Mouse (Mus musculus) lung, postnatal 0 days (tissue): ENCODE results near the gene Pde2a. TPM values are rescaled to one million over a fixed set of nuclear protein-coding genes. Genes with fewer than 3 reads are reported as not detected.
A peak's percentile ranks its signal among the peaks of the same experiment; 100 is the strongest.
"Not testable (repeated sequence)": the region's sequence is repeated elsewhere in the genome, so short reads cannot be mapped to it uniquely, and the experiment has no call there.

Source experiments
- ATAC-seq: fragments of 200-750 bp; cut with Nextera tagmentation; 2 replicates; pipeline ENCODE4 v1.8.0; 2017; ENCODE audit warnings: moderate library complexity
- DNase-seq: peaks from one replicate; pipeline ENCODE4 v3.0.0-alpha.2; 2016; ENCODE audit warnings: low spot score
- H3K27ac ChIP-seq: fragments of 300-500 bp; sonication (generic); 2 replicates; pipeline ENCODE4 v1.5.1; 2014; ENCODE audit warnings: antibody characterized with exemption, mild to moderate bottlenecking, low read length, mixed read lengths
- H3K27me3 ChIP-seq: fragments of 300-500 bp; sonication (generic); replicated peaks from 2 replicates; pipeline ENCODE4 v1.6.1; 2014; ENCODE audit warnings: low read length, mixed read lengths; ENCODE audit not compliant: insufficient read depth
- H3K36me3 ChIP-seq: fragments of 300-500 bp; sonication (generic); 2 replicates; pipeline ENCODE4 v1.6.1; 2014; ENCODE audit warnings: low read length, mixed read lengths; ENCODE audit not compliant: insufficient read depth
- H3K4me1 ChIP-seq: fragments of 300-500 bp; sonication (generic); 2 replicates; pipeline ENCODE4 v1.6.1; 2014; ENCODE audit warnings: antibody characterized with exemption, low read depth, low read length, mixed read lengths; ENCODE audit not compliant: insufficient read depth
- H3K4me2 ChIP-seq: fragments of 300-500 bp; sonication (generic); replicated peaks from 2 replicates; pipeline ENCODE4 v1.6.1; 2014; ENCODE audit warnings: low read depth, mild to moderate bottlenecking, low read length, moderate library complexity, mixed read lengths
- H3K4me3 ChIP-seq: fragments of 300-500 bp; sonication (generic); 2 replicates; pipeline ENCODE4 v1.5.1; 2014; ENCODE audit warnings: low read depth, low read length
- H3K9ac ChIP-seq: fragments of 300-500 bp; sonication (generic); replicated peaks from 2 replicates; pipeline ENCODE4 v1.6.1; 2014; ENCODE audit warnings: low read depth, mild to moderate bottlenecking
- H3K9me3 ChIP-seq: fragments of 300-500 bp; sonication (generic); 2 replicates; pipeline ENCODE4 v1.6.1; 2016; ENCODE audit warnings: low read length, mixed read lengths
- CTCF ChIP-seq: IDR thresholded peaks from 2 replicates; pipeline ENCODE4 v1.5.1; 2016; ENCODE audit warnings: antibody characterized with exemption, mild to moderate bottlenecking
- EP300 ChIP-seq: IDR thresholded peaks from 2 replicates; pipeline ENCODE4 v1.6.1; 2016; ENCODE audit warnings: antibody characterized with exemption, mild to moderate bottlenecking, control low read depth
- WGBS: fragments of 180-500 bp; shearing (Covaris S2); extraction: QIAGEN DNeasy Blood & Tissue Kit; methylation state at CpG from one replicate; pipeline ENCODE4 v1.1.7; 2014; 5-methylcytosine and 5-hydroxymethylcytosine counted together
- microRNA counts: library from miRNA; unstranded; fragments of <30 nt; microRNA quantifications from one replicate; lab custom pipeline; 2015
- microRNA-seq: library from miRNA; unstranded; fragments of <30 nt; microRNA quantifications from one replicate; pipeline ENCODE4, GENCODE M21; 2016
- polyA plus RNA-seq: library from polyadenylated mRNA; unstranded; fragments of >200 nt; fragmentation: Nextera tagmentation; extraction: Ambion mirVana; gene quantifications from 2 replicates; pipeline ENCODE4 v1.2.1, GENCODE M21; 2015

Pde2a gene
- polyA plus RNA-seq, 1 experiment from 2014 or later: 4.3 TPM

- TF ChIP-seq CTCF (no peak), EP300 (no peak)
- Histone ChIP-seq H3K27ac (no peak overlapping the region), H3K9ac (no peak overlapping the region), H3K9me3 (no peaks in the 10 kb centered on the region), H3K4me3 (no peak overlapping the region), H3K4me2 (no peak overlapping the region), H3K4me1 (no peaks in the 10 kb centered on the region), H3K27me3 (no peaks in the 10 kb centered on the region), H3K36me3 (no peaks in the 10 kb centered on the region)
- no peak for ATAC-seq
- DNase-seq: no peak
- 69% methylated on average over 3 of the region's 3 CpGs for WGBS
These were observed 126.2 kb downstream of the Pde2a start for GRCm38 (mm10) chr7:101547651-101548050.

DNA sequence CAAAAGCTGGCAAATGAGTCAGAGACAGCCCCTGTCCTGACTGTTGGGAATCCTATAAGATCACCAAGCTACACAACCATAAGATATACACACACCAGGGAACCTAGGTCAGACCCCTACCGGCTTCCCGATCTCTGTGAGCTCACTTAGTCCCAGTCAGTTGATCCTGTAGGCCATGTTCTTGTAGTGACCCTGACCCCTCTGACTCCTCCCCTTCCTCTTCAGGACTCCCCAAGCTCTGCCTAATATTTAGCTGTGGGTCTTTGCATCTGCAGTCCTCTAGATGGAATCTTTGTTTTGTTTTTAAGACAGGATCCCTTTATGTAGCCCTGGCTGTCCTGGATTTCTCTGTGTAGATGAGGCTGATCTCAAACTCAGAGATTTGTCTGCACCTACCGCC, 127.8 kb downstream of the Pde2a start:
- no peak overlapping the region for H3K9ac ChIP-seq
- no peaks in the 10 kb centered on the region for H3K27me3 ChIP-seq
- ATAC-seq (no peak), DNase-seq (no peak)
- TF ChIP-seq CTCF (no peak), EP300 (no peak)
- H3K9me3 ChIP-seq: no peaks in the 10 kb centered on the region
- no peaks in the 10 kb centered on the region for H3K4me1 ChIP-seq
- H3K4me3 ChIP-seq: no peak overlapping the region
- no peak overlapping the region for H3K4me2 ChIP-seq
- no peaks in the 10 kb centered on the region for H3K36me3 ChIP-seq
- H3K27ac ChIP-seq: no peak overlapping the region
- WGBS: 87% methylated on average over 3 of the region's 3 CpGs

GRCm38 (mm10) chr7:101550686-101551485, 129.4 kb downstream of the Pde2a start:
- H3K4me3 ChIP-seq: no peak overlapping the region
- H3K27ac ChIP-seq: no peak overlapping the region
- 43% methylated on average over 7 of the region's 7 CpGs for WGBS
- H3K4me1 ChIP-seq: no peaks in the 10 kb centered on the region
- H3K36me3 ChIP-seq: no peaks in the 10 kb centered on the region
- DNase-seq (no peak), ATAC-seq (no peak)
- H3K9ac ChIP-seq: no peak overlapping the region
- no peaks in the 10 kb centered on the region for H3K9me3 ChIP-seq
- H3K4me2 ChIP-seq: no peak overlapping the region
- TF ChIP-seq CTCF: no peak
- no peak for TF ChIP-seq EP300
- H3K27me3 ChIP-seq: no peaks in the 10 kb centered on the region

DNA sequence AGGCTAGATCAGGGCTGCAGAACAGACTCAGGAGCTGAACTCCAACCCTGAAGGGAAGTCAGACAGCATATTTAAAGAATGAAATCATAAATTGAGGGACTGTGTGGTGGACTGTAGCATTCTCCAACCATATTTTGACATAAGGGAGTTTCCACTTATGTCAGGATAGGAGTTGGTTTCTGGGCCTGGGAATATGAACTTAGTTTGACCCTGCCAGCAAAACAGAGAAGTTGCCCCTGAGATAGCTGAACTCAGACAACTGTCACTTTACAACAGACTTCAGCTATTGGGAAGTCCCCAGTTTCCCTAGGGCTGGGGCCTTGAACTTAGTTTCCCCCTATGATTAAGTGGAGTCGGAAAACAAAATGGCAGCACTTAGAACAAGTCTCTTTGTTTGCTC, 130.0 kb downstream of the Pde2a start:
- Histone ChIP-seq H3K27me3 (no peaks in the 10 kb centered on the region), H3K9ac (no peak overlapping the region), H3K4me2 (no peak overlapping the region), H3K4me3 (no peak overlapping the region), H3K9me3 (no peaks in the 10 kb centered on the region), H3K36me3 (no peaks in the 10 kb centered on the region), H3K27ac (no peak overlapping the region), H3K4me1 (no peaks in the 10 kb centered on the region)
- TF ChIP-seq CTCF (no peak), EP300 (no peak)
- no peak for DNase-seq
- ATAC-seq: no peak
- 88% methylated on average over 1 of the region's 1 CpGs for WGBS

GRCm38 (mm10) chr7:101555473-101555872, 134.0 kb downstream of the Pde2a start:
- H3K9ac ChIP-seq, H3K27me3 ChIP-seq, H3K9me3 ChIP-seq, H3K27ac ChIP-seq, DNase-seq, H3K4me1 ChIP-seq, ATAC-seq, H3K36me3 ChIP-seq, H3K4me3 ChIP-seq, H3K4me2 ChIP-seq: not testable (repeated sequence)
- WGBS: 90% methylated on average over 3 of the region's 3 CpGs

DNA sequence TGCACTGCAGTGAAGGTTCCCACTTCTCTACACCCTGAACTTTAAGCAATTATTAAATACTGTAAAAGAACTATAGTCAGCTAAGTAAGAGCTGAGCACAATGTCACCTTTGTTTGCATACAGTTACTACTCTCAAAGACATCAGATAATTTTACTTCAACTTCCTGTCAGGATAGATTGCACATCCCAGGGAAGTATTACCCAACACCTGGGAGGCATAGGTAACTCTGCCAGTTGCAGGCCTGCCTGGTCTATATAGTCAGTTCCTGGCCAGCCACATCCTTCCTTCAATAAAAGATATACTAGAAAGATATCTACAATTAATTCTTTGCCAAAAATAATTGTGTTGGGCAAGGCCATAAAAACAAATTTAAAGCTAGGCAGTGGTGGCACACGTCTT, 135.9 kb downstream of the Pde2a start:
- Histone ChIP-seq H3K27me3 (no peaks in the 10 kb centered on the region), H3K4me2 (no peak overlapping the region), H3K9ac (no peak overlapping the region), H3K27ac (no peak overlapping the region), H3K4me1 (no peaks in the 10 kb centered on the region), H3K36me3 (no peaks in the 10 kb centered on the region), H3K9me3 (no peaks in the 10 kb centered on the region), H3K4me3 (no peak overlapping the region)
- DNase-seq (no peak), ATAC-seq (no peak)
- WGBS: 69% methylated on average over 1 of the region's 1 CpGs
- TF ChIP-seq CTCF: no peak
- TF ChIP-seq EP300: no peak

DNA sequence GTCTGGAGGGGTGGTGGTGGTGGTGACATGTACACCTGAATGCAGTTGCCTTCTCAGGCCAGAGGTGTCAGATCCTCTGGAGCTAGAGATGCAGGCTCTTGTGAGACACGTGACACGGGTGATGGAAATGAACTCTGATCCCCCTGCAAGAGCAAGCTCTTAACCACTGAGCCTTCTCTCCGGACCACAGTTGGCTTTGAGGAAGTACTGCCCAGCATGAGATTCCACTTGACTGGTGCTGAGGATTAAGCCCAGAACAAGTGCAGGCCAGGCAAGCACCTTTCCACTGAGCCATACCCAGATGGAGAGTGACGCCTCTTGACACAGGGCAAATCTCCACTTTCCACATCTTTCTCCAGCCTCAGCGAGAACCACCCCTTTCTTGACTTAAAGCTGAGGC, 137.9 kb downstream of the Pde2a start:
- 42% methylated on average over 5 of the region's 5 CpGs for WGBS
- ATAC-seq, H3K27ac ChIP-seq: not testable (repeated sequence)

More for the DNA sequence above, 137.9 kb downstream of the Pde2a start:
- H3K4me1 ChIP-seq, H3K9me3 ChIP-seq, H3K36me3 ChIP-seq, H3K4me3 ChIP-seq, H3K27me3 ChIP-seq, H3K4me2 ChIP-seq, H3K9ac ChIP-seq, DNase-seq: not testable (repeated sequence)

MicroRNA genes within 50 kb of the gene (microRNA counts, 519-probe panel; counts per million panel counts)
- not detected for microRNA mmu-miR-139-3p (lab: Ali Mortazavi, UCI)
- 2,653 counts per million, percentile 10 among the panel's probes with 10 or more counts for microRNA mmu-miR-139-5p (lab: Ali Mortazavi, UCI)

Small RNA genes within 50 kb of the gene (microRNA-seq; reads per million reads assigned to microRNA genes)
- gene Mir139: 1,946 reads per million, percentile 82 among the genes with 10 or more reads in this experiment

Other genes starting within 250 kb of the Pde2a start
- gene Atg16l2, start 119.4 kb upstream of the Pde2a start, polyA plus RNA-seq: 12.9 and 17.1 TPM in 2 replicates
- 40.3 and 46.3 TPM in 2 replicates for gene Stard10, start 104.6 kb upstream of the Pde2a start, polyA plus RNA-seq
- 105 and 110 TPM in 2 replicates for gene Arap1, start 73.6 kb upstream of the Pde2a start, polyA plus RNA-seq
- gene Gm45837, start 10.8 kb upstream of the Pde2a start, polyA plus RNA-seq: 4.0 and 4.2 TPM in 2 replicates
- gene Art2b, start 163.9 kb downstream of the Pde2a start, polyA plus RNA-seq: not detected in 2 replicates
- 21.1 and 23.4 TPM in 2 replicates for gene Clpb, start 241.9 kb downstream of the Pde2a start, polyA plus RNA-seq